Mouse (Mus musculus): Measurements from ENCODE around the gene Mpzl2.

Mpzl2 gene

DNA sequence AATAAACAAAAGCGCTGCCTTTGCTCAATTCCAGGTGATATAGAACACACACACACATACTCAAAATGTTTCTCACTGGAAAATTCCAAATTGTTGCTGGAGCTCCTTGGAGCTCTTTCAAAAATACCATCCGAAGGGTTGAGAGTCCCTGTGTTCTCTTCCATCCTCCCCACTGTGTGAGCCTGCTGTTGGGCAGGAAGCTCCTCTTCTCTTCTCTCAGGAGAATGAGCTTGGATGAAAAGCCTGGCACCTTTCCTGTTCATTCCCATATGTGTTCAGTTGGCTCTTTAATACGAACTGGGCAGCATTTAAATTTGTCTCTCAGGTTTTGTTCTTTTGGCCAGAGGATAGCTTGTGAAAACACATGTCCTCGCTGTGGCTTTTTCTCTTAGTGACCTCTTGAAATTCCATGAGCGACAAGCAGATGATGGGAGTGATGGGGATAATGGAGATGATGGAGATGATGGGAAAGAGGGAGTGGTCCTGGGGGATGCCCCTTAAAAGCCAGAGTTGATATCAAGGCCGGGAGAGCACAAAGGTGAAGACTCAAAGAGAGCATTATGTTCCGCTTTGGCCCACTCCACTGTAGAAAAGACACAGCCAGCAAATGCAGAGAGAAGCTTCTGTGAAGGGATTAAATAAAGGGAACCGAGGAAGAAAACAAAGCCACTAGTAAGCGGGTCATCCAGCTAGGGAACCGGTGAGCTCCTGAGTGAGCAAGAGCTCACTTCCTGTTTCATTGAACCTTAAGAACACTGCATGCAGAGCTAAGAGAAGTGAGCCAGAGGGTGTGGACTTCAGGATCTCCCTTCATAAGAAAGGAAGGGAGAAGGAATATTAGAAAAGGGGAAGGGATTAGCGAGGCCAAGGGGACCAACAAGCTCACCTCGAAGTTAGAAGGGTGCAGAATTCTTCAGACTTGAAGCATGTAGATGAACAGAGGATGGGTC lies 46.4 kb downstream of the Mpzl2 start:
- no peak for DNase-seq (ENCODE audit: low spot score)

- DNase-seq (ENCODE audit: low spot score) = no peak
These were observed 48.4 kb downstream of the Mpzl2 start for GRCm38 (mm10) chr9:45088040-45088439.

- no peak for DNase-seq (ENCODE audit: low spot score)
These were observed 51.2 kb downstream of the Mpzl2 start for GRCm38 (mm10) chr9:45090811-45091210.

GRCm38 (mm10) chr9:45092641-45093040 lies 53.0 kb downstream of the Mpzl2 start:
- no peak for DNase-seq (ENCODE audit: low spot score)

GRCm38 (mm10) chr9:45095149-45095937 lies 55.7 kb downstream of the Mpzl2 start:
- DNase-seq (ENCODE audit: low spot score) = no peak

DNA sequence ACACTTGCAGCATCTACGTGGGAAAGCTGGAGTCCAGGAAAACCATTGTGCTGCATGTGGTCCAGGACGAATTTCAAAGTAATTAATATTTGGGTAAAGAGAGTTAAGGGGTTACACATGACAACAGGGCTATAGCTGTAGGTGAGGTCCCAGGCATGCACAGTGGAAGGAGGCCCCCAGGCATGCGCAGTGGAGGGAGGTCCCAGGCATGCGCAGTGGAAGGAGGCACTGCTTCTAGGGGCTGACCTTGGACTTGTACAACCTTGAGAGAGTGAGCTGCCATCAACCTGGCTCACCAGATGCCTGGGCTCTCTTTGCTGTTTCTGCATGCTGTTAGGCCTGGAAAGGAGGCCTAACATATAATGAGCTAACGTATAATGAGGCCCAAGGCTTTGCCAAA lies 58.3 kb downstream of the Mpzl2 start:
- DNase-seq (ENCODE audit: low spot score) = no peak

DNA sequence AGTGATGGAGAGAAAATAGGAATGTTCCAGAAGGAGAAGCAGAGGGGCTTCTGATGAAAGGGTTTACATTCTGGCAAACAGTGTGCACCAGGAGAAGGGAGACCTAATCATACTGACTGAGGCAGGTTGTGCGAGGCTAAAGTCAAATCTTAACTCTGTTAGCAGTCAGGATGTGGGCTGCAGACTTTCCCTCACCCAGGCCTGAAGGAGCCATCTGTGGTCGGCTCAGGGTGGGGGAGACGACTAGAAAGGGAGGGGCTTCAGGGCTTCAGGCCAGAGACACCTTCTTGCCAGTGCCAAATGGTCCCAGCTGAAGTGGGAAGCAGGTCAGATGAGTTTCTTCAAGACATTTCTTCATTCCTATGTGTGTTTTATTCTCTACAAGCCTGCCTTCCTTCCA lies 58.8 kb downstream of the Mpzl2 start:
- DNase-seq (ENCODE audit: low spot score) = no peak

- DNase-seq (ENCODE audit: low spot score) = no peak
These were observed 62.9 kb downstream of the Mpzl2 start for GRCm38 (mm10) chr9:45102528-45102927.

DNA sequence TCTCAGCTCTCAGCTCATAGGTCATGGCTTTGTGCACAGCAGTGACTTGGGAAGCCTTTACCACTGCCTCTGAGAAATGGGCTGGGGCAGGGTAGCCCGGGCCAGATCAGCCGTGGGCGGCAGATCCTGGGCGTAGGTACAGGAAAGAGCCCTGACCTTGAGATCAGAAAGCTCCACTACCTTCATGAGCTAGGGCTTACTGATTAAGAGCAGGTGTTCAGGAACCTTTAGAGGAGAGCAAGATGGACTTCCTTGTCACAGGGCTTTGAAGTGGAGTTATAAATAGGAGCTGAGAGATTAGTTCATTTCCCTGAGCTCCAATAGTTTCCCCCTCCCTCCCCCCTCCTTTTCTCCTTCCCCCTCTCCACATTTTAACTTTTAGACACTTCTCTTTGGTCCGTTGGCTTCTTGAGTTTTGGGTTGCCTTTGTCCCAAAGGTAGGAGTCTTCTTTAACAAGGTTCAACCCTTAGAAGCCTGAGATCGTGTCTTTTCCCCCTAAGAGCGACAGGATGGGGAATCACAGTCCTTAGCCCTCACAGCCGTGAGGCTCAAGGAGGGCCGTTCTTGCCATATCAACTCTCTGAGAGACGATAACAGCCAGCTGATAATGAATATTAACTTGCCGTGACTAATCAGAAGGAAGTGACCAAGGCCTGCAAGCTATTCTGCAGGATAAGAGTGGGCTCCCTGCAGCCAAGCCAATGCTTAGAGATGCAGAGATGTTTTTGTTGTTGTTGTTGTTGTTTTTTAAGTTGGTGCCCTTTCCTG lies 63.8 kb downstream of the Mpzl2 start:
- no peak for DNase-seq (ENCODE audit: low spot score)
